Mouse (Mus musculus): ENCODE results near the gene Hoxd13. TPM values are rescaled to one million over a fixed set of nuclear protein-coding genes. Genes with fewer than 3 reads are reported as not detected.

The Hoxd13 gene
- polyA plus RNA-seq, 1 experiment from 2014 or later: not detected

GRCm38 (mm10) chr2:74686301-74686987 is 18.3 kb downstream of the Hoxd13 start:
- Histone ChIP-seq H3K36me3 (no peaks in the 10 kb centered on the region), H3K9ac (replicated peaks) (no peak overlapping the region), H3K9me3 (no peaks in the 10 kb centered on the region), H3K27ac (replicated peaks) (no peak overlapping the region), H3K4me1 (peaks cover 13% of the 10 kb centered on the region), H3K4me3 (no peak overlapping the region), H3K27me3 (peaks cover 97% of the 10 kb centered on the region), H3K4me2 (replicated peaks) (no peak overlapping the region)
- ATAC-seq (replicated peaks): no peak
- WGBS: 4% methylated on average over 17 of the region's 17 CpGs

GRCm38 (mm10) chr2:74686988-74687697 is 19.0 kb downstream of the Hoxd13 start:
- peaks cover 97% of the 10 kb centered on the region for H3K27me3 ChIP-seq
- no peaks in the 10 kb centered on the region for H3K9me3 ChIP-seq
- H3K4me2 ChIP-seq (replicated peaks): no peak overlapping the region
- no peak overlapping the region for H3K4me3 ChIP-seq
- H3K27ac ChIP-seq (replicated peaks): no peak overlapping the region
- no peak for ATAC-seq (replicated peaks)
- no peak overlapping the region for H3K9ac ChIP-seq (replicated peaks)
- peaks cover 8% of the 10 kb centered on the region for H3K4me1 ChIP-seq
- 1% methylated on average over 27 of the region's 27 CpGs for WGBS
- H3K36me3 ChIP-seq: no peaks in the 10 kb centered on the region

- H3K36me3 ChIP-seq: no peaks in the 10 kb centered on the region
- peaks cover 97% of the 10 kb centered on the region for H3K27me3 ChIP-seq
- no peak overlapping the region for H3K4me2 ChIP-seq (replicated peaks)
- H3K4me3 ChIP-seq: no peak overlapping the region
- H3K27ac ChIP-seq (replicated peaks): no peak overlapping the region
- no peaks in the 10 kb centered on the region for H3K9me3 ChIP-seq
- H3K9ac ChIP-seq (replicated peaks): no peak overlapping the region
- peaks cover under 1% of the 10 kb centered on the region for H3K4me1 ChIP-seq
- under 1% methylated on average over 31 of the region's 31 CpGs for WGBS
- ATAC-seq (replicated peaks): no peak
Measured at GRCm38 (mm10) chr2:74687698-74688555, 19.8 kb downstream of the Hoxd13 start.

GRCm38 (mm10) chr2:74688795-74689573 is 20.9 kb downstream of the Hoxd13 start:
- no peak overlapping the region for H3K27ac ChIP-seq (replicated peaks)
- no peaks in the 10 kb centered on the region for H3K4me1 ChIP-seq
- no peak overlapping the region for H3K9ac ChIP-seq (replicated peaks)
- peaks cover 97% of the 10 kb centered on the region for H3K27me3 ChIP-seq
- ATAC-seq (replicated peaks): no peak
- no peaks in the 10 kb centered on the region for H3K36me3 ChIP-seq
- no peak overlapping the region for H3K4me2 ChIP-seq (replicated peaks)
- no peaks in the 10 kb centered on the region for H3K9me3 ChIP-seq
- 4% methylated on average over 12 of the region's 12 CpGs for WGBS
- no peak overlapping the region for H3K4me3 ChIP-seq

GRCm38 (mm10) chr2:74689574-74690337 is 21.6 kb downstream of the Hoxd13 start:
- no peak overlapping the region for H3K27ac ChIP-seq (replicated peaks)
- peaks cover 97% of the 10 kb centered on the region for H3K27me3 ChIP-seq
- WGBS: under 1% methylated on average over 24 of the region's 24 CpGs
- H3K9ac ChIP-seq (replicated peaks): no peak overlapping the region
- no peaks in the 10 kb centered on the region for H3K36me3 ChIP-seq
- no peak overlapping the region for H3K4me3 ChIP-seq
- H3K9me3 ChIP-seq: no peaks in the 10 kb centered on the region
- no peak for ATAC-seq (replicated peaks)
- H3K4me2 ChIP-seq (replicated peaks): no peak overlapping the region
- H3K4me1 ChIP-seq: no peaks in the 10 kb centered on the region

- H3K27ac ChIP-seq (replicated peaks): no peak overlapping the region
- H3K27me3 ChIP-seq: peaks cover 97% of the 10 kb centered on the region
- H3K4me2 ChIP-seq (replicated peaks): no peak overlapping the region
- no peaks in the 10 kb centered on the region for H3K4me1 ChIP-seq
- H3K9me3 ChIP-seq: no peaks in the 10 kb centered on the region
- no peak overlapping the region for H3K4me3 ChIP-seq
- no peaks in the 10 kb centered on the region for H3K36me3 ChIP-seq
- 10% methylated on average over 8 of the region's 8 CpGs for WGBS
- no peak for ATAC-seq (replicated peaks)
- H3K9ac ChIP-seq (replicated peaks): no peak overlapping the region
Measured at GRCm38 (mm10) chr2:74690338-74690716, 22.2 kb downstream of the Hoxd13 start.

- no peaks in the 10 kb centered on the region for H3K4me1 ChIP-seq
- H3K4me2 ChIP-seq (replicated peaks): no peak within 1 kb of the TSS
- H3K27ac ChIP-seq (replicated peaks): no peak within 1 kb of the TSS
- H3K27me3 ChIP-seq: peaks cover 98% of the 10 kb centered on the region
- no peak for ATAC-seq (replicated peaks)
- no peak within 1 kb of the TSS for H3K9ac ChIP-seq (replicated peaks)
- H3K9me3 ChIP-seq: no peaks in the 10 kb centered on the region
- H3K36me3 ChIP-seq: no peaks in the 10 kb centered on the region
- no peak within 1 kb of the TSS for H3K4me3 ChIP-seq
- 1% methylated on average over 56 of the region's 56 CpGs for whole genome bisulfite sequencing
Measured at GRCm38 (mm10) chr2:74691022-74691951, 23.2 kb downstream of the Hoxd13 start, which contains the start of gene Hoxd10. Gene Hoxd10, plus strand, starts transcription at chr2:74691924.

- no peak for ATAC-seq (replicated peaks)
- peaks cover 98% of the 10 kb centered on the region for H3K27me3 ChIP-seq
- H3K36me3 ChIP-seq: no peaks in the 10 kb centered on the region
- H3K27ac ChIP-seq (replicated peaks): no peak overlapping the region
- no peaks in the 10 kb centered on the region for H3K9me3 ChIP-seq
- H3K4me3 ChIP-seq: no peak overlapping the region
- H3K4me2 ChIP-seq (replicated peaks): no peak overlapping the region
- no peaks in the 10 kb centered on the region for H3K4me1 ChIP-seq
- no peak overlapping the region for H3K9ac ChIP-seq (replicated peaks)
- 4% methylated on average over 35 of the region's 35 CpGs for WGBS
Measured at GRCm38 (mm10) chr2:74691995-74692807, 24.1 kb downstream of the Hoxd13 start.

GRCm38 (mm10) chr2:74692808-74693431 is 24.8 kb downstream of the Hoxd13 start:
- H3K27ac ChIP-seq (replicated peaks): no peak overlapping the region
- H3K36me3 ChIP-seq: no peaks in the 10 kb centered on the region
- WGBS: 1% methylated on average over 20 of the region's 20 CpGs
- no peak overlapping the region for H3K4me3 ChIP-seq
- peaks cover 5% of the 10 kb centered on the region for H3K4me1 ChIP-seq
- H3K9me3 ChIP-seq: no peaks in the 10 kb centered on the region
- peaks cover 98% of the 10 kb centered on the region for H3K27me3 ChIP-seq
- no peak overlapping the region for H3K9ac ChIP-seq (replicated peaks)
- no peak for ATAC-seq (replicated peaks)
- no peak overlapping the region for H3K4me2 ChIP-seq (replicated peaks)
